Mouse (Mus musculus): Measurements from ENCODE around the gene Ralgps1. TPM values are rescaled to one million over a fixed set of nuclear protein-coding genes. Genes with fewer than 3 reads are reported as not detected.

Gene Ralgps1
- polyA plus RNA-seq, 2 experiments: 3.5 to 5.4 TPM

- peaks cover 6% of the 10 kb centered on the region for H3K4me1 ChIP-seq (ENCODE audit: control insufficient read depth, insufficient read depth, low read length)
- no peaks in the 10 kb centered on the region for H3K9me3 ChIP-seq (ENCODE audit: control insufficient read depth, low read length)
- 33% methylated on average over 3 of the region's 3 CpGs for WGBS
- peaks cover 20% of the 10 kb centered on the region for H3K36me3 ChIP-seq (ENCODE audit: control insufficient read depth, insufficient read depth, low read length)
- DNase-seq (ENCODE audit: low spot score) (no peak), ATAC-seq (ENCODE audit: low FRiP score, low read depth) (no peak)
- TF ChIP-seq POLR2A (IDR thresholded peaks at IDR 0.05; ENCODE audit: borderline replicate concordance, extremely low read depth, insufficient read depth, insufficient read length): no peak
- H3K27ac ChIP-seq (replicated peaks; ENCODE audit: low read depth, low read length): no peak overlapping the region; the same call in 1 of the 2 replicates
- no peak overlapping the region for H3K4me3 ChIP-seq (replicated peaks; ENCODE audit: low read length)
- H3K4me2 ChIP-seq (replicated peaks; ENCODE audit: low read depth, low read length, severe bottlenecking): no peak overlapping the region
- no peaks in the 10 kb centered on the region for H3K27me3 ChIP-seq (ENCODE audit: control insufficient read depth, insufficient read depth, low read length)
- H3K9ac ChIP-seq (ENCODE audit: low read depth, low read length, severe bottlenecking): no peak overlapping the region
Observed at GRCm38 (mm10) chr2:33249922-33250633, 121.2 kb downstream of the Ralgps1 start.

- WGBS: 87% methylated on average over 7 of the region's 7 CpGs
- no peaks in the 10 kb centered on the region for H3K4me1 ChIP-seq (ENCODE audit: control insufficient read depth, insufficient read depth, low read length)
- no peak overlapping the region for H3K4me2 ChIP-seq (replicated peaks; ENCODE audit: low read depth, low read length, severe bottlenecking)
- H3K27me3 ChIP-seq (ENCODE audit: control insufficient read depth, insufficient read depth, low read length): no peaks in the 10 kb centered on the region
- no peaks in the 10 kb centered on the region for H3K9me3 ChIP-seq (ENCODE audit: control insufficient read depth, low read length)
- ATAC-seq (ENCODE audit: low FRiP score, low read depth): no peak
- no peak overlapping the region for H3K4me3 ChIP-seq (replicated peaks; ENCODE audit: low read length)
- TF ChIP-seq POLR2A (IDR thresholded peaks at IDR 0.05; ENCODE audit: borderline replicate concordance, extremely low read depth, insufficient read depth, insufficient read length): no peak
- peaks cover 35% of the 10 kb centered on the region for H3K36me3 ChIP-seq (ENCODE audit: control insufficient read depth, insufficient read depth, low read length)
- no peak overlapping the region for H3K9ac ChIP-seq (ENCODE audit: low read depth, low read length, severe bottlenecking)
- DNase-seq (ENCODE audit: low spot score): no peak
- no peak overlapping the region for H3K27ac ChIP-seq (replicated peaks; ENCODE audit: low read depth, low read length)
Observed at GRCm38 (mm10) chr2:33248549-33248948, 122.7 kb downstream of the Ralgps1 start.

GRCm38 (mm10) chr2:33246841-33247240 lies 124.4 kb downstream of the Ralgps1 start:
- no peak overlapping the region for H3K27ac ChIP-seq (replicated peaks; ENCODE audit: low read depth, low read length)
- H3K9ac ChIP-seq (ENCODE audit: low read depth, low read length, severe bottlenecking): no peak overlapping the region
- H3K27me3 ChIP-seq (ENCODE audit: control insufficient read depth, insufficient read depth, low read length): no peaks in the 10 kb centered on the region
- H3K4me3 ChIP-seq (replicated peaks; ENCODE audit: low read length): no peak overlapping the region
- 82% methylated on average over 5 of the region's 5 CpGs for WGBS
- peaks cover 50% of the 10 kb centered on the region for H3K36me3 ChIP-seq (ENCODE audit: control insufficient read depth, insufficient read depth, low read length)
- H3K9me3 ChIP-seq (ENCODE audit: control insufficient read depth, low read length): no peaks in the 10 kb centered on the region
- DNase-seq (ENCODE audit: low spot score) (no peak), ATAC-seq (ENCODE audit: low FRiP score, low read depth) (no peak)
- TF ChIP-seq POLR2A (IDR thresholded peaks at IDR 0.05; ENCODE audit: borderline replicate concordance, extremely low read depth, insufficient read depth, insufficient read length): no peak
- H3K4me2 ChIP-seq (replicated peaks; ENCODE audit: low read depth, low read length, severe bottlenecking): no peak overlapping the region
- H3K4me1 ChIP-seq (ENCODE audit: control insufficient read depth, insufficient read depth, low read length): no peaks in the 10 kb centered on the region

- no peak overlapping the region for H3K9ac ChIP-seq (ENCODE audit: low read depth, low read length, severe bottlenecking)
- TF ChIP-seq POLR2A (IDR thresholded peaks at IDR 0.05; ENCODE audit: borderline replicate concordance, extremely low read depth, insufficient read depth, insufficient read length): no peak
- H3K4me2 ChIP-seq (replicated peaks; ENCODE audit: low read depth, low read length, severe bottlenecking): no peak overlapping the region
- H3K4me1 ChIP-seq (ENCODE audit: control insufficient read depth, insufficient read depth, low read length): no peaks in the 10 kb centered on the region
- H3K9me3 ChIP-seq (ENCODE audit: control insufficient read depth, low read length): no peaks in the 10 kb centered on the region
- no peak for DNase-seq (ENCODE audit: low spot score)
- H3K27ac ChIP-seq (replicated peaks; ENCODE audit: low read depth, low read length): no peak overlapping the region
- H3K27me3 ChIP-seq (ENCODE audit: control insufficient read depth, insufficient read depth, low read length): no peaks in the 10 kb centered on the region
- ATAC-seq (ENCODE audit: low FRiP score, low read depth): no peak
- H3K4me3 ChIP-seq (replicated peaks; ENCODE audit: low read length): no peak overlapping the region
- H3K36me3 ChIP-seq (ENCODE audit: control insufficient read depth, insufficient read depth, low read length): peaks cover 55% of the 10 kb centered on the region
Observed at GRCm38 (mm10) chr2:33245350-33245749, 125.9 kb downstream of the Ralgps1 start.

- Histone ChIP-seq H3K4me3 (replicated peaks; ENCODE audit: low read length) (no peak overlapping the region), H3K27ac (replicated peaks; ENCODE audit: low read depth, low read length) (no peak overlapping the region), H3K9me3 (ENCODE audit: control insufficient read depth, low read length) (no peaks in the 10 kb centered on the region), H3K4me1 (ENCODE audit: control insufficient read depth, insufficient read depth, low read length) (no peaks in the 10 kb centered on the region), H3K27me3 (ENCODE audit: control insufficient read depth, insufficient read depth, low read length) (no peaks in the 10 kb centered on the region), H3K4me2 (replicated peaks; ENCODE audit: low read depth, low read length, severe bottlenecking) (no peak overlapping the region), H3K9ac (ENCODE audit: low read depth, low read length, severe bottlenecking) (no peak overlapping the region), H3K36me3 (ENCODE audit: control insufficient read depth, insufficient read depth, low read length) (peaks cover 55% of the 10 kb centered on the region)
- TF ChIP-seq POLR2A (IDR thresholded peaks at IDR 0.05; ENCODE audit: borderline replicate concordance, extremely low read depth, insufficient read depth, insufficient read length): no peak
- no peak for ATAC-seq (ENCODE audit: low FRiP score, low read depth)
- WGBS: 86% methylated on average over 6 of the region's 6 CpGs
- no peak for DNase-seq (ENCODE audit: low spot score)
Observed at GRCm38 (mm10) chr2:33244880-33245279, 126.4 kb downstream of the Ralgps1 start.

Measured in limb, embryonic 14.5 days (tissue).